Mouse (Mus musculus): ENCODE results near the gene Myocd.

The Myocd gene

GRCm38 (mm10) chr11:65139030-65139429 is 130.8 kb downstream of the Myocd start:
- DNase-seq (ENCODE audit: low spot score), result no peak

- no peak for DNase-seq (ENCODE audit: low spot score)
These were observed 132.6 kb downstream of the Myocd start for GRCm38 (mm10) chr11:65137145-65137652.

GRCm38 (mm10) chr11:65135251-65135739 is 134.5 kb downstream of the Myocd start:
- no peak for DNase-seq (ENCODE audit: low spot score)

- no peak for DNase-seq (ENCODE audit: low spot score)
These were observed 136.1 kb downstream of the Myocd start for GRCm38 (mm10) chr11:65133661-65134060.

- DNase-seq (ENCODE audit: low spot score), result no peak
These were observed 140.7 kb downstream of the Myocd start for GRCm38 (mm10) chr11:65129110-65129509.

GRCm38 (mm10) chr11:65128666-65129065 is 141.1 kb downstream of the Myocd start:
- DNase-seq (ENCODE audit: low spot score), result no peak

GRCm38 (mm10) chr11:65126566-65126965 is 143.2 kb downstream of the Myocd start:
- DNase-seq (ENCODE audit: low spot score), result no peak

Measured in ovary, postnatal 10 days (tissue).